Mouse (Mus musculus) lung, embryonic 14.5 days (tissue): ENCODE results near the gene Tprkb. TPM values are rescaled to one million over a fixed set of nuclear protein-coding genes. Genes with fewer than 3 reads are reported as not detected.
"Not testable (repeated sequence)": the region's sequence is repeated elsewhere in the genome, so short reads cannot be mapped to it uniquely, and the experiment has no call there.

Experiments used
- ATAC-seq: fragments of 200-750 bp; cut with Nextera tagmentation; 2 replicates; pipeline ENCODE4 v1.8.0; 2017; ENCODE audit warnings: mild to moderate bottlenecking, moderate TSS enrichment, moderate library complexity; ENCODE audit not compliant: insufficient read depth
- DNase-seq: peaks from one replicate; pipeline ENCODE4 v3.0.0-alpha.2; 2015
- H3K27ac ChIP-seq: fragments of 300-500 bp; sonication (generic); 2 replicates; pipeline ENCODE4 v1.5.1; 2014; ENCODE audit warnings: low read depth, mild to moderate bottlenecking, moderate library complexity
- H3K27me3 ChIP-seq: fragments of 300-500 bp; sonication (generic); 2 replicates; pipeline ENCODE4 v1.6.1; 2014; ENCODE audit warnings: low read length, control low read depth; ENCODE audit not compliant: insufficient read depth
- H3K36me3 ChIP-seq: fragments of 300-500 bp; sonication (generic); 2 replicates; pipeline ENCODE4 v1.6.1; 2014; ENCODE audit warnings: control low read depth; ENCODE audit not compliant: insufficient read depth
- H3K4me1 ChIP-seq: fragments of 300-500 bp; sonication (generic); 2 replicates; pipeline ENCODE4 v1.6.1; 2014; ENCODE audit warnings: antibody characterized with exemption, control low read depth; ENCODE audit not compliant: insufficient read depth
- H3K4me2 ChIP-seq: fragments of 300-500 bp; sonication (generic); 2 replicates; pipeline ENCODE4 v1.6.1; 2014; ENCODE audit warnings: mild to moderate bottlenecking
- H3K4me3 ChIP-seq: fragments of 300-500 bp; sonication (generic); 2 replicates; pipeline ENCODE4 v1.5.1; 2014; ENCODE audit warnings: low read depth, low read length
- H3K9ac ChIP-seq: fragments of 300-500 bp; sonication (generic); 2 replicates; pipeline ENCODE4 v1.6.1; 2014
- H3K9me3 ChIP-seq: fragments of 300-500 bp; sonication (generic); 2 replicates; pipeline ENCODE4 v1.6.1; 2016; ENCODE audit warnings: low read depth, low read length, control low read depth
- CTCF ChIP-seq: IDR thresholded peaks from 2 replicates; pipeline ENCODE4 v1.5.1; 2016; ENCODE audit warnings: antibody characterized with exemption, low read depth
- WGBS: fragments of 180-500 bp; shearing (Covaris S2); extraction: QIAGEN DNeasy Blood & Tissue Kit; methylation state at CpG from one replicate; pipeline ENCODE4 v1.1.7; 2014; 5-methylcytosine and 5-hydroxymethylcytosine counted together
- polyA plus RNA-seq: library from polyadenylated mRNA; unstranded; fragments of >200 nt; fragmentation: Nextera tagmentation; extraction: Ambion mirVana; gene quantifications from 2 replicates; pipeline ENCODE4 v1.2.1, GENCODE M21; 2014

Gene Tprkb
- polyA plus RNA-seq, 1 experiment from 2014 or later, result 29.1 TPM

DNA sequence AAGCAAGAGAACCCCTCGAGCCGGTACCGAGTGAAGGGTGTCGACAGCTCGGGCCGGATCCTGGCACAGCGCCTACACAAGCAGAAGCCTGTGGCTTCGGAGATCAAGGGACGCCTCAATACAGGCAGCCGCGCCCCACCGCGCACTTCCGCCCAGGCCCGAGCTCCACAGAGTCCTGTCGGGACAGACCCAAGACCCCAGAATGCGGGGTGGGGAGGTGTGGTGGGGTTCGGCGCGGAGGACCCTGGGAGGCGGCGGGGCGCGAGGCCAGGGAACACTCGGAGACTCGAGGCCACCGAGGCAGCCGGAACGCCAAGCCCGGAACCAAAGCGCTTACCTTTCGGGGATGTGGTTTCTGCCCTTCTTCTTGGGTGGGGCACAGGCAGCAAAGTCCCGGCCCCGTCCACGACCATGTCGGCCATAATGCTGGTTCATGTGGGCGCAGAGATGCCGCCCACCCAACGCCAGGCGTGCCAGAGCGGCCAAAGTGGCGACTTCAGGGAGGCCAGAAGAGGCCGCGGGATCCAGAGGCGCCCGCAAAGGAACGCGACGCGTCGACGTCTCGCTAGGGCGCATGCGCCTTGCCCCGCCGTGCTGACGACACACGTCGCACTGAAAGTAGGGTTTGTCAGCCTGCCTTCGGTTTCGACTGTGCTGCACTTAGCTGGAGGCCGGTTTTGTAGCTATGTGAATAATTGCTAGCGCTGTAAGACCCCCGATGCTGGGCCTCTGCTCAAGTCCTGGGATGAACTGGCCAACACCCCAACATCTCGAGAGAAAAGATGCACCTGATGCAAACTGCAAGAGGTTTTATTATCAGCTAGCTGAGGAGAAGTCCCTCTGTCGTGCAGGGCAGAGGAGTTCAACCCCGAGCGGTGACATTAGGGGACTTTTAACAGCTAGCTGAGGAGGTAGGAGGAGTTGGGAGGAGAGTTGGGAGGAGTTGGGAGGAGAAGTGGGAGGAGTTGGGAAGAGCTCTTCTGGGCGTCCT is 49.7 kb downstream of the Tprkb start, which contains the start of gene Dusp11:
Gene Dusp11, minus strand, starts transcription at position 567 of the 991 bp plus-strand sequence.
- peak within 1 kb of the TSS; percentile 85 for H3K9ac ChIP-seq
- peak; percentile 97 for DNase-seq
- no peak for TF ChIP-seq CTCF
- peaks cover 8% of the 10 kb centered on the region; the same call in 1 of the 2 replicates for H3K4me1 ChIP-seq
- no peaks in the 10 kb centered on the region for H3K9me3 ChIP-seq
- H3K4me2 ChIP-seq, result peak within 1 kb of the TSS; percentile 73
- under 1% methylated on average over 68 of the region's 70 CpGs for WGBS
- ATAC-seq, result peak; percentile 98
- H3K4me3 ChIP-seq, result peak within 1 kb of the TSS; percentile 75
- H3K27me3 ChIP-seq, result no peaks in the 10 kb centered on the region
- peak within 1 kb of the TSS; percentile 99 for H3K27ac ChIP-seq
- peaks cover 20% of the 10 kb centered on the region for H3K36me3 ChIP-seq

- peak; percentile 65 for DNase-seq
- H3K36me3 ChIP-seq, H3K27me3 ChIP-seq, ATAC-seq, H3K4me1 ChIP-seq, H3K4me2 ChIP-seq, H3K4me3 ChIP-seq, H3K27ac ChIP-seq, H3K9ac ChIP-seq, H3K9me3 ChIP-seq: not testable (repeated sequence)
- 29% methylated on average over 4 of the region's 6 CpGs for WGBS
These were observed 54.4 kb downstream of the Tprkb start for GRCm38 (mm10) chr6:85966081-85966480.

- no peak for ATAC-seq
- no peak for TF ChIP-seq CTCF
- no peak overlapping the region for H3K4me3 ChIP-seq
- 72% methylated on average over 4 of the region's 4 CpGs for WGBS
- H3K27me3 ChIP-seq, result no peaks in the 10 kb centered on the region
- H3K36me3 ChIP-seq, result no peaks in the 10 kb centered on the region
- 0 out of 2 replicates have a peak, but pooled peaks cover 3% of the 10 kb centered on the region for H3K4me1 ChIP-seq
- H3K9me3 ChIP-seq, result no peaks in the 10 kb centered on the region
- no peak overlapping the region for H3K4me2 ChIP-seq
- H3K9ac ChIP-seq, result no peak overlapping the region
- no peak for DNase-seq
- no peak overlapping the region for H3K27ac ChIP-seq
These were observed 55.0 kb downstream of the Tprkb start for GRCm38 (mm10) chr6:85966686-85967085.

- no peak for TF ChIP-seq CTCF
- H3K36me3 ChIP-seq, result no peaks in the 10 kb centered on the region
- ATAC-seq (no peak), DNase-seq (no peak)
- WGBS, result 60% methylated on average over 2 of the region's 2 CpGs
- H3K4me1 ChIP-seq, result 0 out of 2 replicates have a peak, but pooled peaks cover 3% of the 10 kb centered on the region
- no peak overlapping the region for H3K4me2 ChIP-seq
- H3K9me3 ChIP-seq, result no peaks in the 10 kb centered on the region
- H3K4me3 ChIP-seq, result no peak overlapping the region
- no peaks in the 10 kb centered on the region for H3K27me3 ChIP-seq
- H3K9ac ChIP-seq, result no peak overlapping the region
- H3K27ac ChIP-seq, result no peak overlapping the region
These were observed 58.2 kb downstream of the Tprkb start for GRCm38 (mm10) chr6:85969889-85970288.

DNA sequence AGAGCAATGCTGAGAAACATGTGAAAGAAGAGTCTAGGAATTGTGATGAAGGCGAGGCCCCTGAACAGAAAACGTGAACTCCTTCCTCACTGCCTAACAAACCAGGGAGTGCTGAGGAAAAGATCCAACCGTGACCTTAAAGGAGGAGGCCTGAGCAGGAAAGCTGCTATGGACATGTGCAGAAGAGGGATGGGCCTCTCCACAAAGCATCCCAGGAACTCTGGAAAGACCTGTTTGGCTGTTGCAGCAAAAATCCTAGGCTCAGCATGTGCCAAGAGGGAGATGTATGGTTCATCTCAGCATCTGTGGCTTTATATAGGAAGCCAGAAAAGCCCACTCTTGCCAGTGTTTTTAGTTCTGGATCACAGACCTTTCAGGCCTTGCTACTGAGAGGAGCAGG is 61.0 kb downstream of the Tprkb start:
- ATAC-seq (no peak), DNase-seq (no peak)
- no peak for TF ChIP-seq CTCF
- no peaks in the 10 kb centered on the region for H3K36me3 ChIP-seq
- no peaks in the 10 kb centered on the region for H3K9me3 ChIP-seq
- no peak overlapping the region for H3K27ac ChIP-seq
- WGBS, result 66% methylated on average over 3 of the region's 3 CpGs
- H3K4me3 ChIP-seq, result no peak overlapping the region
- H3K9ac ChIP-seq, result no peak overlapping the region
- no peaks in the 10 kb centered on the region for H3K4me1 ChIP-seq
- no peak overlapping the region for H3K4me2 ChIP-seq
- no peaks in the 10 kb centered on the region for H3K27me3 ChIP-seq

GRCm38 (mm10) chr6:85973336-85973735 is 61.7 kb downstream of the Tprkb start:
- H3K27me3 ChIP-seq, result no peaks in the 10 kb centered on the region
- H3K9ac ChIP-seq, result no peak overlapping the region
- DNase-seq, result no peak
- no peaks in the 10 kb centered on the region for H3K36me3 ChIP-seq
- no peaks in the 10 kb centered on the region for H3K9me3 ChIP-seq
- no peak overlapping the region for H3K4me2 ChIP-seq
- no peak for ATAC-seq
- no peak overlapping the region for H3K4me3 ChIP-seq
- H3K27ac ChIP-seq, result no peak overlapping the region
- no peak for TF ChIP-seq CTCF
- no peaks in the 10 kb centered on the region for H3K4me1 ChIP-seq
- WGBS, result 68% methylated on average over 3 of the region's 3 CpGs

DNA sequence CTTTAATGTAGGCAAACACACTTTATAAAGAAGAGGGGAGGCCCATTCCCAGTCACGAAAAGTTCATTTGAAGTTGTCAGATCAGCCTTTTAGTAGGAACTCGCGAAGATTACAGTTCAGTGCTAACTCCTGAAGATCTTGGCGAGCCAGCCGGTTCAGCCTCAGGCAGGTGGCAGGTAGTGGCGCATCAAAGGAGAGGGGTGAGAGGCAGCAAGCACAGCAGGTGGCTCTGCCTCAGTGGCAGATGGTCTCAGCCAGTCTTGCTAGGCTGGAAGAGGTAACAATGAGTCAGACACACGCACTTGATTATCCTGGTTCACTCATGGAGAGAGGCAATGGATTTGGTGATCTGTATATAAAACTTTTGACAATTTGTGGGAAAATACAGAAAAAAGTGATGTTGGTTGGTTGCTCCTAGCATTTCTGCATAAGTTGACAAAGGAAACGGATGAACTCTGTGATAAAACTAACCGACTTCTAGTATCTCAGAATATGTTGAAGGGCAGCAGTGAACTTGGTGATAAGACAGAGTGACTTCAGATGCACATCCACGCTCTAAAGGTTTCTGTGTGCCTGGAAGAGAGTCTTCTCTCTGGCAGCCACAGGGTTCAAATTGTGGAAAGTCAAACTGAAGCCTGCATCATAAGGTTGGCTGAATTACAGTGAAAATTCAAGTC is 63.4 kb downstream of the Tprkb start:
- no peak overlapping the region for H3K4me2 ChIP-seq
- DNase-seq (no peak), ATAC-seq (no peak)
- 42% methylated on average over 10 of the region's 10 CpGs for WGBS
- no peak for TF ChIP-seq CTCF
- H3K9me3 ChIP-seq, result no peaks in the 10 kb centered on the region
- H3K4me1 ChIP-seq, result no peaks in the 10 kb centered on the region
- no peak overlapping the region for H3K4me3 ChIP-seq
- H3K9ac ChIP-seq, result no peak overlapping the region
- no peaks in the 10 kb centered on the region for H3K36me3 ChIP-seq
- no peak overlapping the region for H3K27ac ChIP-seq
- no peaks in the 10 kb centered on the region for H3K27me3 ChIP-seq
